Mouse (Mus musculus) heart, embryonic 11.5 days (tissue): ENCODE data around the gene Ccdc122. TPM values are rescaled to one million over a fixed set of nuclear protein-coding genes. Genes with fewer than 3 reads are reported as not detected.

Experiments used
- ATAC-seq: fragments of 200-750 bp; cut with Nextera tagmentation; replicated peaks from 2 replicates; pipeline ENCODE4 v1.8.0; 2017; ENCODE audit warnings: moderate library complexity; ENCODE audit not compliant: insufficient number of reproducible peaks, low FRiP score, low TSS enrichment
- H3K27ac ChIP-seq: fragments of 300-500 bp; sonication (generic); 2 replicates; pipeline ENCODE4 v1.5.1; 2014; ENCODE audit warnings: mild to moderate bottlenecking, low read depth, low read length
- H3K27me3 ChIP-seq: fragments of 300-500 bp; sonication (generic); 2 replicates; pipeline ENCODE4 v1.6.1; 2014; ENCODE audit warnings: mild to moderate bottlenecking, low read length, mixed read lengths; ENCODE audit not compliant: control insufficient read depth, insufficient read depth
- H3K36me3 ChIP-seq: fragments of 300-500 bp; sonication (generic); 2 replicates; pipeline ENCODE4 v1.6.1; 2014; ENCODE audit warnings: mild to moderate bottlenecking, low read length, moderate library complexity, mixed read lengths; ENCODE audit not compliant: control insufficient read depth, insufficient read depth
- H3K4me1 ChIP-seq: fragments of 300-500 bp; sonication (generic); 2 replicates; pipeline ENCODE4 v1.6.1; 2014; ENCODE audit warnings: low read length; ENCODE audit not compliant: control insufficient read depth, insufficient read depth
- H3K4me2 ChIP-seq: fragments of 300-500 bp; sonication (generic); 2 replicates; pipeline ENCODE4 v1.6.1; 2014; ENCODE audit warnings: mild to moderate bottlenecking, moderate library complexity
- H3K4me3 ChIP-seq: fragments of 300-500 bp; sonication (generic); 2 replicates; pipeline ENCODE4 v1.5.1; 2014; ENCODE audit warnings: low read depth, low read length
- H3K9ac ChIP-seq: fragments of 300-500 bp; sonication (generic); 2 replicates; pipeline ENCODE4 v1.6.1; 2014; ENCODE audit warnings: mild to moderate bottlenecking, low read depth, low read length, moderate library complexity
- H3K9me3 ChIP-seq: fragments of 300-500 bp; sonication (generic); replicated peaks from 2 replicates; pipeline ENCODE4 v1.6.1; 2016; ENCODE audit warnings: low read length; ENCODE audit not compliant: control insufficient read depth
- WGBS: fragments of 180-500 bp; shearing (Covaris S2); extraction: QIAGEN DNeasy Blood & Tissue Kit; methylation state at CpG from one replicate; pipeline ENCODE4 v1.1.7; 2014; ENCODE audit not compliant: insufficient replicate concordance; 5-methylcytosine and 5-hydroxymethylcytosine counted together
- polyA plus RNA-seq: library from polyadenylated mRNA; unstranded; fragments of >200 nt; fragmentation: Nextera tagmentation; extraction: Ambion mirVana; gene quantifications from 2 replicates; pipeline ENCODE4 v1.2.1, GENCODE M21; 2014

The Ccdc122 gene
- polyA plus RNA-seq, 1 experiment from 2014 or later = 2.2 TPM

GRCm38 (mm10) chr14:77024499-77024898 is 12.1 kb upstream of the Ccdc122 start:
- ATAC-seq = no peak
- 83% methylated on average over 3 of the region's 3 CpGs for WGBS

GRCm38 (mm10) chr14:77029319-77030054 is 7.1 kb upstream of the Ccdc122 start:
- Histone ChIP-seq H3K36me3 (no peaks in the 10 kb centered on the region), H3K9ac (no peak overlapping the region), H3K4me1 (peaks cover 8% of the 10 kb centered on the region; the same call in 1 of the 2 replicates), H3K27me3 (no peaks in the 10 kb centered on the region), H3K4me3 (no peak overlapping the region), H3K4me2 (no peak overlapping the region), H3K9me3 (no peaks in the 10 kb centered on the region), H3K27ac (no peak overlapping the region)
- WGBS = 56% methylated on average over 5 of the region's 5 CpGs
- ATAC-seq = no peak

More at GRCm38 (mm10) chr14:77024499-77024898, 12.1 kb upstream of the Ccdc122 start:
- Histone ChIP-seq H3K4me2 (no peak overlapping the region), H3K36me3 (no peaks in the 10 kb centered on the region), H3K9me3 (no peaks in the 10 kb centered on the region), H3K9ac (no peak overlapping the region), H3K27me3 (no peaks in the 10 kb centered on the region), H3K4me1 (peaks cover under 1% of the 10 kb centered on the region; the same call in 1 of the 2 replicates), H3K27ac (no peak overlapping the region), H3K4me3 (no peak overlapping the region)

GRCm38 (mm10) chr14:77030808-77031207 is 5.8 kb upstream of the Ccdc122 start:
- no peaks in the 10 kb centered on the region for H3K36me3 ChIP-seq
- no peak for ATAC-seq
- H3K27ac ChIP-seq = no peak overlapping the region
- H3K4me2 ChIP-seq = no peak overlapping the region
- no peaks in the 10 kb centered on the region for H3K9me3 ChIP-seq
- no peaks in the 10 kb centered on the region for H3K27me3 ChIP-seq
- H3K4me3 ChIP-seq = no peak overlapping the region
- no peak overlapping the region for H3K9ac ChIP-seq
- 85% methylated on average over 5 of the region's 5 CpGs for WGBS
- peaks cover 8% of the 10 kb centered on the region; the same call in 1 of the 2 replicates for H3K4me1 ChIP-seq

- H3K4me1 ChIP-seq = peaks cover 8% of the 10 kb centered on the region; the same call in 1 of the 2 replicates
- ATAC-seq = no peak
- H3K27ac ChIP-seq = no peak overlapping the region
- no peak overlapping the region for H3K4me3 ChIP-seq
- H3K27me3 ChIP-seq = no peaks in the 10 kb centered on the region
- H3K36me3 ChIP-seq = no peaks in the 10 kb centered on the region
- WGBS = 27% methylated on average over 5 of the region's 5 CpGs
- H3K9ac ChIP-seq = no peak overlapping the region
- no peak overlapping the region for H3K4me2 ChIP-seq
- H3K9me3 ChIP-seq = no peaks in the 10 kb centered on the region
Observed at GRCm38 (mm10) chr14:77032433-77032832, 4.1 kb upstream of the Ccdc122 start.

- Histone ChIP-seq H3K9ac (no peak overlapping the region), H3K27me3 (no peaks in the 10 kb centered on the region), H3K4me1 (peaks cover 8% of the 10 kb centered on the region; the same call in 1 of the 2 replicates), H3K9me3 (no peaks in the 10 kb centered on the region), H3K4me2 (no peak overlapping the region), H3K27ac (no peak overlapping the region), H3K36me3 (no peaks in the 10 kb centered on the region), H3K4me3 (no peak overlapping the region)
- ATAC-seq = no peak
- 89% methylated on average over 3 of the region's 3 CpGs for WGBS
Observed at GRCm38 (mm10) chr14:77033391-77033790, 3.2 kb upstream of the Ccdc122 start.

GRCm38 (mm10) chr14:77034175-77034915 is 2.2 kb upstream of the Ccdc122 start:
- no peak for ATAC-seq
- Histone ChIP-seq H3K27me3 (no peaks in the 10 kb centered on the region), H3K4me3 (no peak overlapping the region), H3K36me3 (no peaks in the 10 kb centered on the region), H3K4me2 (no peak overlapping the region), H3K9me3 (no peaks in the 10 kb centered on the region), H3K9ac (no peak overlapping the region), H3K27ac (no peak overlapping the region), H3K4me1 (peaks cover 8% of the 10 kb centered on the region; the same call in 1 of the 2 replicates)
- 77% methylated on average over 7 of the region's 7 CpGs for WGBS

- no peaks in the 10 kb centered on the region for H3K36me3 ChIP-seq
- 85% methylated on average over 8 of the region's 8 CpGs for WGBS
Observed at GRCm38 (mm10) chr14:77034970-77035369, 1.6 kb upstream of the Ccdc122 start.

GRCm38 (mm10) chr14:77037330-77037729 is 758 bp downstream of the Ccdc122 start:
- no peaks in the 10 kb centered on the region for H3K9me3 ChIP-seq

More at GRCm38 (mm10) chr14:77034970-77035369, 1.6 kb upstream of the Ccdc122 start:
- ATAC-seq = no peak
- Histone ChIP-seq H3K4me1 (0 out of 2 replicates have a peak, but pooled peaks cover 5% of the 10 kb centered on the region), H3K4me2 (no peak overlapping the region), H3K27me3 (no peaks in the 10 kb centered on the region), H3K9ac (no peak overlapping the region), H3K4me3 (no peak overlapping the region), H3K27ac (no peak overlapping the region), H3K9me3 (no peaks in the 10 kb centered on the region)

More at GRCm38 (mm10) chr14:77037330-77037729, 758 bp downstream of the Ccdc122 start:
- Histone ChIP-seq H3K9ac (no peak overlapping the region), H3K4me1 (0 out of 2 replicates have a peak, but pooled peaks cover 5% of the 10 kb centered on the region), H3K4me2 (no peak overlapping the region), H3K36me3 (no peaks in the 10 kb centered on the region), H3K4me3 (no peak overlapping the region), H3K27me3 (no peaks in the 10 kb centered on the region), H3K27ac (no peak overlapping the region)
- no peak for ATAC-seq
- 76% methylated on average over 5 of the region's 5 CpGs for WGBS
